Comparison of ENCODE assay signal across 21 mouse cellular contexts in genomic region chr13:53921796-53922195, GRCm38 (mm10).
DNase-seq lines count a peak whose midpoint lies in the region; ATAC-seq and TF ChIP-seq lines count a peak whose summit lies in the region.
"Had no signal": no experiment of that assay in that cellular context is flagged by ENCODE, and none has a peak within 500 bp of the region (broad histone marks: within the 10 kb centered on the region; RNA-seq: fewer than 3 reads in every experiment).

No protein-coding gene starts in this region.

- no peak for ATAC-seq in heart, embryonic 13.5 days (ENCODE audit: extremely low read depth, insufficient number of reproducible peaks, low FRiP score, low TSS enrichment)
- 0 out of 2 replicates have a peak, but pooled peaks have one; percentile 23 for ATAC-seq in lung, embryonic 15.5 days (ENCODE audit: borderline replicate concordance, extremely low read depth, low FRiP score, low TSS enrichment)
- ATAC-seq in forebrain, embryonic 14.5 days: no peak
- ATAC-seq: forebrain, embryonic 15.5 days; intestine, embryonic 15.5 days had no signal

- no peak overlapping the region for H3K4me2 ChIP-seq in heart, embryonic 13.5 days
- H3K4me2 ChIP-seq in lung, embryonic 15.5 days: no peak overlapping the region
- H3K4me2 ChIP-seq in forebrain, embryonic 14.5 days (ENCODE audit: low read length): no peak overlapping the region
- H3K4me2 ChIP-seq: embryonic facial prominence, embryonic 15.5 days; forebrain, embryonic 15.5 days; hindbrain, embryonic 13.5 days; intestine, embryonic 15.5 days had no signal

- H3K27ac ChIP-seq in heart, embryonic 13.5 days (replicated peaks): peak overlapping the region; percentile 24; the same call in 1 of the 2 replicates
- H3K27ac ChIP-seq in lung, embryonic 15.5 days: no peak overlapping the region
- H3K27ac ChIP-seq in forebrain, embryonic 14.5 days (ENCODE audit: low read depth, low read length): no peak overlapping the region
- H3K27ac ChIP-seq: embryonic facial prominence, embryonic 15.5 days; forebrain, embryonic 10.5 days; forebrain, embryonic 15.5 days; hindbrain, embryonic 13.5 days; intestine, embryonic 15.5 days had no signal

- H3K4me3 ChIP-seq in heart, embryonic 13.5 days: no peak overlapping the region
- no peak overlapping the region for H3K4me3 ChIP-seq in lung, embryonic 15.5 days
- no peak overlapping the region for H3K4me3 ChIP-seq in lung, adult 2 months (replicated peaks; ENCODE audit: extremely low read depth, low read depth, low read length)
- H3K4me3 ChIP-seq in forebrain, embryonic 14.5 days (ENCODE audit: low read depth, low read length): no peak overlapping the region
- H3K4me3 ChIP-seq: embryonic facial prominence, embryonic 15.5 days; erythroblast, embryonic 14.5 days; forebrain, embryonic 10.5 days; forebrain, embryonic 15.5 days; hindbrain, embryonic 13.5 days; intestine, embryonic 15.5 days had no signal

- no peak for TF ChIP-seq CTCF in lung, adult 2 months (IDR thresholded peaks at IDR 0.05; ENCODE audit: insufficient read depth, low read length)

- WGBS in heart, embryonic 13.5 days: 31% methylated on average over 5 of the region's 5 CpGs
- 39% methylated on average over 5 of the region's 5 CpGs for WGBS in lung, embryonic 15.5 days
- WGBS in lung, adult 2 months: 23% methylated on average over 5 of the region's 5 CpGs
- 87% methylated on average over 5 of the region's 5 CpGs for whole genome bisulfite sequencing in forebrain, embryonic 14.5 days

- DNase-seq in heart, adult 11 months: no peak
- DNase-seq in lung, adult 2 months: no peak
- DNase-seq in 3T3-L1 (ENCODE audit: low read depth, low spot score): peak; percentile 5
- peak; percentile 93 for DNase-seq in 416B (ENCODE audit: low read depth)
- no peak for DNase-seq in forebrain, embryonic 14.5 days (ENCODE audit: low spot score)
- no peak for DNase-seq in frontal cortex, postnatal 25 days (ENCODE audit: low spot score in 2 of 2)
- DNase-seq: adrenal gland, adult 2 months; cerebellum, adult 11 months; cerebellum, adult 8-10 months; cerebellum, postnatal 14 days; embryo, embryonic 11 days; gastrocnemius, postnatal 10 days; heart, postnatal 36 days had no signal

- H3K4me1 ChIP-seq in heart, embryonic 13.5 days: peaks cover 36% of the 10 kb centered on the region
- H3K4me1 ChIP-seq in lung, embryonic 15.5 days: peaks cover 18% of the 10 kb centered on the region
- no peaks in the 10 kb centered on the region for H3K4me1 ChIP-seq in lung, adult 2 months (ENCODE audit: control insufficient read depth, insufficient read depth, low read length)
- H3K4me1 ChIP-seq in forebrain, embryonic 14.5 days (ENCODE audit: control insufficient read depth, insufficient read depth, low read length): no peaks in the 10 kb centered on the region; the same call in 1 of the 2 replicates
- H3K4me1 ChIP-seq: embryonic facial prominence, embryonic 15.5 days; hindbrain, embryonic 13.5 days had no signal

- H3K9me3 ChIP-seq in heart, embryonic 13.5 days: no peaks in the 10 kb centered on the region
- H3K9me3 ChIP-seq in lung, embryonic 15.5 days: no peaks in the 10 kb centered on the region
- no peaks in the 10 kb centered on the region for H3K9me3 ChIP-seq in forebrain, embryonic 14.5 days (replicated peaks; ENCODE audit: control insufficient read depth, low read length)
- H3K9me3 ChIP-seq: embryonic facial prominence, embryonic 15.5 days; forebrain, embryonic 10.5 days; forebrain, embryonic 15.5 days; hindbrain, embryonic 13.5 days; intestine, embryonic 15.5 days had no signal

- H3K36me3 ChIP-seq in heart, embryonic 13.5 days: no peaks in the 10 kb centered on the region
- H3K36me3 ChIP-seq in lung, embryonic 15.5 days: no peaks in the 10 kb centered on the region
- no peaks in the 10 kb centered on the region for H3K36me3 ChIP-seq in forebrain, embryonic 14.5 days (ENCODE audit: control insufficient read depth, insufficient read depth, low read length)
- H3K36me3 ChIP-seq: embryonic facial prominence, embryonic 15.5 days; forebrain, embryonic 10.5 days; forebrain, embryonic 15.5 days; hindbrain, embryonic 13.5 days; intestine, embryonic 15.5 days had no signal

- no peak for TF ChIP-seq POLR2A in lung, adult 2 months (IDR thresholded peaks at IDR 0.05; ENCODE audit: borderline replicate concordance, extremely low read depth, low read depth, low read length)

- H3K9ac ChIP-seq in heart, embryonic 13.5 days: no peak overlapping the region
- H3K9ac ChIP-seq in lung, embryonic 15.5 days: no peak overlapping the region
- no peak overlapping the region for H3K9ac ChIP-seq in forebrain, embryonic 14.5 days (ENCODE audit: low read length)
- H3K9ac ChIP-seq: embryonic facial prominence, embryonic 15.5 days; forebrain, embryonic 15.5 days; hindbrain, embryonic 13.5 days; intestine, embryonic 15.5 days had no signal

- no peaks in the 10 kb centered on the region for H3K27me3 ChIP-seq in heart, embryonic 13.5 days (replicated peaks)
- no peaks in the 10 kb centered on the region for H3K27me3 ChIP-seq in lung, embryonic 15.5 days
- H3K27me3 ChIP-seq in forebrain, embryonic 14.5 days (replicated peaks; ENCODE audit: control insufficient read depth, insufficient read depth, low read length): no peaks in the 10 kb centered on the region
- H3K27me3 ChIP-seq: embryonic facial prominence, embryonic 15.5 days; forebrain, embryonic 15.5 days; hindbrain, embryonic 13.5 days; intestine, embryonic 15.5 days had no signal

Comparison
In these comparisons a context has a peak if more than half of its experiments do, and no peak if none do; other contexts are left out.
1. DNase-seq: peak in 3T3-L1 (single experiment) and 416B (single experiment); none in heart, adult 11 months (single experiment), lung, adult 2 months (single experiment), forebrain, embryonic 14.5 days (single experiment) and frontal cortex, postnatal 25 days (0 of 2).